Mouse (Mus musculus): ENCODE results near the gene Fbf1. TPM values are rescaled to one million over a fixed set of nuclear protein-coding genes. Genes with fewer than 3 reads are reported as not detected.

Fbf1 gene
- polyA plus RNA-seq, 1 experiment: not detected

- 4% methylated on average over 23 of the region's 23 CpGs for WGBS
- Histone ChIP-seq H3K4me3 (ENCODE audit: insufficient read depth, low read depth, low read length) (peak overlapping the region; percentile 19; the same call in 1 of the 2 replicates), H3K27ac (ENCODE audit: insufficient read depth, low read depth, low read length) (no peak overlapping the region), H3K4me1 (ENCODE audit: control insufficient read depth, insufficient read depth, low read length) (peaks cover 41% of the 10 kb centered on the region)
- TF ChIP-seq CTCF (IDR thresholded peaks at IDR 0.05; ENCODE audit: insufficient read depth, low read depth, low read length) (no peak), POLR2A (IDR thresholded peaks at IDR 0.05; ENCODE audit: insufficient read depth, low read depth, low read length) (no peak)
Measured at GRCm38 (mm10) chr11:116108464-116109137, 59.4 kb downstream of the Fbf1 start.

- no peak overlapping the region for H3K27ac ChIP-seq (ENCODE audit: insufficient read depth, low read depth, low read length)
- 42% methylated on average over 19 of the region's 19 CpGs for WGBS
- H3K4me1 ChIP-seq (ENCODE audit: control insufficient read depth, insufficient read depth, low read length): peaks cover 44% of the 10 kb centered on the region
- TF ChIP-seq POLR2A (IDR thresholded peaks at IDR 0.05; ENCODE audit: insufficient read depth, low read depth, low read length): no peak
- TF ChIP-seq CTCF (IDR thresholded peaks at IDR 0.05; ENCODE audit: insufficient read depth, low read depth, low read length): no peak
- no peak overlapping the region for H3K4me3 ChIP-seq (ENCODE audit: insufficient read depth, low read depth, low read length)
Measured at GRCm38 (mm10) chr11:116107777-116108285, 60.1 kb downstream of the Fbf1 start.

GRCm38 (mm10) chr11:116106963-116107776 lies 60.8 kb downstream of the Fbf1 start:
- WGBS: 41% methylated on average over 14 of the region's 14 CpGs
- no peak for TF ChIP-seq POLR2A (IDR thresholded peaks at IDR 0.05; ENCODE audit: insufficient read depth, low read depth, low read length)
- no peak for TF ChIP-seq CTCF (IDR thresholded peaks at IDR 0.05; ENCODE audit: insufficient read depth, low read depth, low read length)
- H3K4me3 ChIP-seq (ENCODE audit: insufficient read depth, low read depth, low read length): no peak overlapping the region
- H3K4me1 ChIP-seq (ENCODE audit: control insufficient read depth, insufficient read depth, low read length): peaks cover 44% of the 10 kb centered on the region
- H3K27ac ChIP-seq (ENCODE audit: insufficient read depth, low read depth, low read length): no peak overlapping the region

GRCm38 (mm10) chr11:116106154-116106962 lies 61.6 kb downstream of the Fbf1 start:
- WGBS: 52% methylated on average over 32 of the region's 32 CpGs
- TF ChIP-seq CTCF (IDR thresholded peaks at IDR 0.05; ENCODE audit: insufficient read depth, low read depth, low read length): no peak
- TF ChIP-seq POLR2A (IDR thresholded peaks at IDR 0.05; ENCODE audit: insufficient read depth, low read depth, low read length): no peak
- Histone ChIP-seq H3K4me3 (ENCODE audit: insufficient read depth, low read depth, low read length) (no peak overlapping the region), H3K4me1 (ENCODE audit: control insufficient read depth, insufficient read depth, low read length) (peaks cover 44% of the 10 kb centered on the region), H3K27ac (ENCODE audit: insufficient read depth, low read depth, low read length) (no peak overlapping the region)

GRCm38 (mm10) chr11:116105065-116105464 lies 62.9 kb downstream of the Fbf1 start:
- TF ChIP-seq POLR2A (IDR thresholded peaks at IDR 0.05; ENCODE audit: insufficient read depth, low read depth, low read length) (no peak), CTCF (IDR thresholded peaks at IDR 0.05; ENCODE audit: insufficient read depth, low read depth, low read length) (no peak)
- WGBS: 94% methylated on average over 2 of the region's 2 CpGs

GRCm38 (mm10) chr11:116104006-116104646 lies 63.8 kb downstream of the Fbf1 start:
- no peak overlapping the region for H3K4me3 ChIP-seq (ENCODE audit: insufficient read depth, low read depth, low read length)
- peaks cover 34% of the 10 kb centered on the region for H3K4me1 ChIP-seq (ENCODE audit: control insufficient read depth, insufficient read depth, low read length)
- H3K27ac ChIP-seq (ENCODE audit: insufficient read depth, low read depth, low read length): no peak overlapping the region
- TF ChIP-seq CTCF (IDR thresholded peaks at IDR 0.05; ENCODE audit: insufficient read depth, low read depth, low read length): no peak
- TF ChIP-seq POLR2A (IDR thresholded peaks at IDR 0.05; ENCODE audit: insufficient read depth, low read depth, low read length): no peak
- WGBS: 46% methylated on average over 14 of the region's 14 CpGs

More at GRCm38 (mm10) chr11:116105065-116105464, 62.9 kb downstream of the Fbf1 start:
- H3K4me1 ChIP-seq (ENCODE audit: control insufficient read depth, insufficient read depth, low read length): peaks cover 42% of the 10 kb centered on the region
- no peak overlapping the region for H3K27ac ChIP-seq (ENCODE audit: insufficient read depth, low read depth, low read length)
- H3K4me3 ChIP-seq (ENCODE audit: insufficient read depth, low read depth, low read length): no peak overlapping the region

GRCm38 (mm10) chr11:116103572-116103971 lies 64.4 kb downstream of the Fbf1 start:
- 0 out of 2 replicates have a peak overlapping the region, but pooled peaks have one; percentile 27 for H3K27ac ChIP-seq (ENCODE audit: insufficient read depth, low read depth, low read length)
- H3K4me1 ChIP-seq (ENCODE audit: control insufficient read depth, insufficient read depth, low read length): peaks cover 30% of the 10 kb centered on the region
- WGBS: 71% methylated on average over 12 of the region's 12 CpGs
- TF ChIP-seq POLR2A (IDR thresholded peaks at IDR 0.05; ENCODE audit: insufficient read depth, low read depth, low read length) (no peak), CTCF (IDR thresholded peaks at IDR 0.05; ENCODE audit: insufficient read depth, low read depth, low read length) (no peak)
- no peak overlapping the region for H3K4me3 ChIP-seq (ENCODE audit: insufficient read depth, low read depth, low read length)

- TF ChIP-seq POLR2A (IDR thresholded peaks at IDR 0.05; ENCODE audit: insufficient read depth, low read depth, low read length) (no peak), CTCF (IDR thresholded peaks at IDR 0.05; ENCODE audit: insufficient read depth, low read depth, low read length) (no peak)
- peak overlapping the region; percentile 46; the same call in 1 of the 2 replicates for H3K27ac ChIP-seq (ENCODE audit: insufficient read depth, low read depth, low read length)
- H3K4me3 ChIP-seq (ENCODE audit: insufficient read depth, low read depth, low read length): no peak overlapping the region
- peaks cover 19% of the 10 kb centered on the region for H3K4me1 ChIP-seq (ENCODE audit: control insufficient read depth, insufficient read depth, low read length)
- 42% methylated on average over 4 of the region's 4 CpGs for WGBS
Measured at GRCm38 (mm10) chr11:116102472-116102871, 65.5 kb downstream of the Fbf1 start.
